Mouse (Mus musculus) thymus, adult 2 months (tissue): Measurements from ENCODE around the gene Prep.

ENCODE experiments used
- CTCF ChIP-seq: fragments of 200-500 bp; IDR thresholded peaks from 2 replicates; pipeline ENCODE4 v1.5.1; 2012; ENCODE audit warnings: mild to moderate bottlenecking, control low read depth, low read length, moderate library complexity, borderline replicate concordance; ENCODE audit not compliant: control insufficient read depth, poor library complexity, insufficient read depth; ENCODE audit errors: extremely low read depth
- POLR2A ChIP-seq: fragments of 200-500 bp; IDR thresholded peaks from 2 replicates; pipeline ENCODE4 v1.6.1; 2012; ENCODE audit warnings: mild to moderate bottlenecking, low read length, control low read depth, moderate library complexity; ENCODE audit not compliant: control insufficient read depth, poor library complexity, insufficient read depth; ENCODE audit errors: extremely low read depth

- TF ChIP-seq CTCF: no peak
- no peak for TF ChIP-seq POLR2A
Measured at GRCm38 (mm10) chr10:45193330-45194310, 126.6 kb downstream of the Prep start.
